Mouse (Mus musculus) hindbrain, embryonic 10.5 days (tissue): Measurements from ENCODE around the gene Gpc1. TPM values are rescaled to one million over a fixed set of nuclear protein-coding genes. Genes with fewer than 3 reads are reported as not detected.

Source experiments
- DNase-seq: peaks from one replicate; pipeline ENCODE4 v3.0.0-alpha.2; 2017; ENCODE audit warnings: low spot score
- H3K27ac ChIP-seq: fragments of 300-500 bp; sonication (generic); 2 replicates; pipeline ENCODE4 v1.5.1; 2016; ENCODE audit warnings: mild to moderate bottlenecking, moderate library complexity
- H3K27me3 ChIP-seq: fragments of 300-500 bp; sonication (generic); 2 replicates; pipeline ENCODE4 v1.6.1; 2016; ENCODE audit warnings: mild to moderate bottlenecking; ENCODE audit not compliant: poor library complexity, insufficient read depth, severe bottlenecking
- H3K36me3 ChIP-seq: fragments of 300-500 bp; sonication (generic); 2 replicates; pipeline ENCODE4 v1.6.1; 2016; ENCODE audit warnings: mild to moderate bottlenecking, moderate library complexity
- H3K4me1 ChIP-seq: fragments of 300-500 bp; sonication (generic); replicated peaks from 2 replicates; pipeline ENCODE4 v1.6.1; 2016; ENCODE audit warnings: mild to moderate bottlenecking
- H3K4me3 ChIP-seq: fragments of 300-500 bp; sonication (generic); 2 replicates; pipeline ENCODE4 v1.5.1; 2016; ENCODE audit warnings: mild to moderate bottlenecking, moderate library complexity
- H3K9me3 ChIP-seq: fragments of 300-500 bp; sonication (generic); 2 replicates; pipeline ENCODE4 v1.6.1; 2016; ENCODE audit warnings: mild to moderate bottlenecking, moderate library complexity
- WGBS: fragments of 180-500 bp; shearing (Covaris S2); methylation state at CpG from one replicate; pipeline ENCODE4 v1.1.7; 2016; 5-methylcytosine and 5-hydroxymethylcytosine counted together
- polyA plus RNA-seq: library from polyadenylated mRNA; unstranded; fragments of >200 nt; fragmentation: Nextera tagmentation; extraction: Ambion mirVana; gene quantifications from 2 replicates; pipeline ENCODE4 v1.2.1, GENCODE M21; 2016

The Gpc1 gene
- polyA plus RNA-seq, 1 experiment from 2014 or later = 72.1 TPM

DNA sequence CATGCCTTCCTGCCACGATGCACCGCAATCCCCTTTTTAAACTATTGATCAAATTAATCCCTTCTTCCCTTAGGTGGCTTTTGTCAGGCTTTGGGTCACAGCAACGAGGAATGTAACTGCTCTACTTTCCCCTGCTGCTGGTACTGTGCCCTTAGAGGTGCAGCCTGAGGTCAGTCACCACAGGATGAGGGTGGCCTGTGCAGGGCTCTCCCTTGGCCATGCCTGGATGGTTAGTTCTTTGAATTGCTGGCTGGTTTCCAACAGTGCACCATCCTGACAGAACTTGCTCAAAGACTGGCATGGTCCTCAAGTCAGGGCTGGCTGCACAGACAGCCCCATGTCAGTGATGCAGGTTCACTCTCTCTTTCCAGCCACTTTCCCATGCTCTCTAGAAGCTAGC is 42.6 kb downstream of the Gpc1 start:
- Histone ChIP-seq H3K4me1 (peaks cover 21% of the 10 kb centered on the region; the same call in 1 of the 2 replicates), H3K27me3 (no peaks in the 10 kb centered on the region)
- 81% methylated on average over 3 of the region's 3 CpGs for WGBS

DNA sequence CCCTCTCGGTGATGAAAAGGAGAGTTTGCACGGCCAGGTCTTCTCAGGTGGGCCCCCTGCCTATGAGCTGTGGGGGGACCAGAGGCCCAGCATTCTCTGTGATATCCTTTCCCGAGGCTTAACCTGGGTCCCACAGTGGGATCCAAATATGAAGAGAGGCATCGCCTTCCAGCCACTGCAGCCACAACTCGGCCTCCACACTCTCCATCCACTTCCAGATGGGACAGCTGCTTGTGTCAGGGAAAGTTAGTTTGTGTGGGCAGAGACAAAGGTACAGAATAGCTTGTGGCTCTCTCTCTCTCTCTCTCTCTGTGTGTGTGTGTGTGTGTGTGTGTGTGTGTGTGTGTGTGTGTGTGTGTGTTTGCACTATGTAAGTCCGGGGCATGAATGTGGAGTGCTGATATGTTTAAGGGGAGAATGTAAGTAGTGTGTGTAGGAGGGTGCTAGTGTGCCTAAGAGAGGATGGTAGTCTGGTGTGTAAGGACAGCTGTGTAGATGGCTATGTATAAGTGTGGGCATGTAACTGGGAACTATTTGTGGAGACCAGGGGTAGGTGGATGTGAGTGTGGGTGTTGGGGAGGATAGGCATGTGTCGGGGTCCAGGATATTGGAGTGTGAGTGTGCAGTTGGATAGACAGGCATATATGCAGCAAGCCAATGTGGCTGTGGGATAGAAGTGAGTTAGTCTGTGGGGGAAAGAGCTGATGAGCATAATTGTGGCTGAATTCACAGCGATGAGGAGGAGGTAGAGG is 44.1 kb downstream of the Gpc1 start:
- WGBS = 89% methylated on average over 8 of the region's 8 CpGs
- H3K27me3 ChIP-seq = no peaks in the 10 kb centered on the region
- no peak overlapping the region for H3K27ac ChIP-seq
- H3K4me3 ChIP-seq = no peak overlapping the region
- no peaks in the 10 kb centered on the region for H3K9me3 ChIP-seq
- no peak for DNase-seq
- H3K36me3 ChIP-seq = no peaks in the 10 kb centered on the region
- peaks cover 21% of the 10 kb centered on the region; the same call in 1 of the 2 replicates for H3K4me1 ChIP-seq

More for the DNA sequence above, 42.6 kb downstream of the Gpc1 start:
- H3K27ac ChIP-seq = no peak overlapping the region
- no peaks in the 10 kb centered on the region for H3K36me3 ChIP-seq
- H3K9me3 ChIP-seq = no peaks in the 10 kb centered on the region
- no peak for DNase-seq
- H3K4me3 ChIP-seq = no peak overlapping the region

DNA sequence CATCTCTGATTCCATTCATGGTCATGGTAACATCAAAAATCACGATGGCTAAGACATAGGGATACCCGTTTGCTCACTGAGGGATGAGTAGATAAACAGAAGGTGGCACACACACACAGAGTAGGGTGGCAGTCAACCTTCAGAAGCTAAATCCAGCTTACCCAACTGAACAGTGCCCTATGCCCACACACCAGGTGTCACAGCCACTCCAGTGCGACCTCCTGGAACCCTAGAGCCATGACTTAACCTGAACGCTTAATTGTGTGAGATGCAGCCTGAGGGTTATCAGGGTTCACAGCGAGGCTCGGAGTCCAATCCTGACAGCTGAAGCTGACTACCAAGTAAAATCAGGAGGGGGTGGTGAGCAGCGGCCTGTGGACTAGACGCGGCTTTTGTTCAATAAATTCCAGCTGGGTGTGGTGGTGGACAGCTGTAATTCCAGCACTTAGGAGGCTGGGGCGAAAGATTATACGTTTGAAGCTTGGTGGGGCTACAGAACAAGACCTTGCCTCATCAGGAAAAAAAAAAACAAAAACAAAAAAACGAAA is 46.1 kb downstream of the Gpc1 start:
- Histone ChIP-seq H3K4me1 (peaks cover 21% of the 10 kb centered on the region; the same call in 1 of the 2 replicates), H3K9me3 (no peaks in the 10 kb centered on the region), H3K4me3 (no peak overlapping the region), H3K27ac (no peak overlapping the region), H3K27me3 (no peaks in the 10 kb centered on the region), H3K36me3 (no peaks in the 10 kb centered on the region)
- WGBS = 68% methylated on average over 12 of the region's 12 CpGs
- no peak for DNase-seq

DNA sequence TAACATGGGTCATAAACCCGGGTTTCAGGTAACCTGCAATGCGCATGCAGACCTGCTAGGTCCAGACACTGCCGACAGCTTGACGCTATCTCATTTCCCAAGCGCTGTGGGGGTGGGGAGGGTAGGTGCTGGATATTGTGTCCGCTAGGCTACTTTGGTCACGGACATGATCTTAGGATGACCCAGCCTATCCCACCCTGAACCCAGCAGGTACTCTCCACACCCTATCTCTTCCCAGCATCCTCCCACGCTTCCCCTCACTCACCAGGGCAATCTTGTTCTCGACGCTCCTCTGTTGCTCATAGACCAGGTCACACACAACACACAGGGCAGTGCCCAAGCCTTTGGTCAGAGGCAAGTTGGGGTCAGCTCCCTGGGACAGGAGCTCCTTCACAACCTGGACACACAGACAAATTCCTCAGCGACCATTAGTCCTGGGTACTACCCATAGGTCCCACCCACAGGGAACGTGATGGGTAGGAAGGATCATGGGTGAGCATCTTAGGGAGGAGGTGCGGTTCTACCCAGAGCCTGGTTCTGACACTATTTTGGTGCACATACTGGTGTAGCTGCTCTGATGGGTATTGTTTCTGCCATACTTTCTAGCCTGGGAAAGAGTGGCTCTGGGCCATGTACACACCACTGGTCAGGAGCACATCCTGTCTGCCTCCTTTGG is 46.8 kb downstream of the Gpc1 start:
- Histone ChIP-seq H3K4me1 (peaks cover 21% of the 10 kb centered on the region; the same call in 1 of the 2 replicates), H3K27me3 (no peaks in the 10 kb centered on the region)
- 84% methylated on average over 13 of the region's 13 CpGs for WGBS

DNA sequence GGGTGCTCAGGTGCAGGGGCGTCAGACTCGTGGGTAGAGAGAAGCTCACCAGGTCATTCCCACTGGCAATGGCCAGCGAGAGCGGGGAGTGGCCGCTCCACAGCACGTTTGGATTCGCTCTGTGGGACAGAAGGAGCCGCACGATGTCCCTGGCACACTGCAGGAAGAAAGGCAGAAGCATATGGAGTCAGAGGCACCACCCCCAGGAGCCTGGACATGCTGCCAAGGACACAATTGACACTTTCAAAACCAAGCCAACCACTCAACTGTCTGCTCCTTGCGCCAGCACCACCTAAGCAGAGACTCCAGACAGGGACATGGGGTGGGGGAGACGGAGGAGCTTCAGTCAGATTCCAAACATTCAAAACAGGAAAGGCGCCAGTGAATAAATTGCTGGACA is 47.8 kb downstream of the Gpc1 start:
- Histone ChIP-seq H3K4me1 (peaks cover 18% of the 10 kb centered on the region; the same call in 1 of the 2 replicates), H3K4me3 (no peak overlapping the region), H3K9me3 (no peaks in the 10 kb centered on the region), H3K27ac (no peak overlapping the region), H3K27me3 (no peaks in the 10 kb centered on the region), H3K36me3 (no peaks in the 10 kb centered on the region)
- no peak for DNase-seq
- 86% methylated on average over 12 of the region's 12 CpGs for WGBS

More for the DNA sequence above, 46.8 kb downstream of the Gpc1 start:
- Histone ChIP-seq H3K27ac (no peak overlapping the region), H3K9me3 (no peaks in the 10 kb centered on the region), H3K36me3 (no peaks in the 10 kb centered on the region), H3K4me3 (no peak overlapping the region)
- DNase-seq = no peak

DNA sequence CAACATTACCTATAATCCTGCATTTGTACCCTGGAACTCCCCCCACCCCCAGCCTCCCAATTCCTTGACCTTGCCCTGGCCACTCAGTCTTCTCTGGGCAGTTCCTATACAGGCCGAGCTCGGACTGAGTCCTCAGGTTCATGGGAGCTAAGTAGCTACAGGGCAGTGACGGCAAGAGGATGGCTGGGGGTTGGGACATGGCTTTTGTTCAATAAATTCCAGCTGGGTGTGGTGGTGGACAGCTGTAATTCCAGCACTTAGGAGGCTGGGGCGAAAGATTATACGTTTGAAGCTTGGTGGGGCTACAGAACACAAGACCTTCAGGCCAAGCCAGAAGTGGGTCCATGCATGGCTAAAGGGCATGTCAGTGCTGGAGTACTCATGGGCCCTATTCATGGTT is 48.7 kb downstream of the Gpc1 start:
- Histone ChIP-seq H3K27ac (no peak overlapping the region), H3K27me3 (no peaks in the 10 kb centered on the region), H3K36me3 (no peaks in the 10 kb centered on the region), H3K4me1 (peaks cover 15% of the 10 kb centered on the region; the same call in 1 of the 2 replicates), H3K9me3 (no peaks in the 10 kb centered on the region), H3K4me3 (no peak overlapping the region)
- WGBS = 82% methylated on average over 5 of the region's 5 CpGs
- DNase-seq = no peak

DNA sequence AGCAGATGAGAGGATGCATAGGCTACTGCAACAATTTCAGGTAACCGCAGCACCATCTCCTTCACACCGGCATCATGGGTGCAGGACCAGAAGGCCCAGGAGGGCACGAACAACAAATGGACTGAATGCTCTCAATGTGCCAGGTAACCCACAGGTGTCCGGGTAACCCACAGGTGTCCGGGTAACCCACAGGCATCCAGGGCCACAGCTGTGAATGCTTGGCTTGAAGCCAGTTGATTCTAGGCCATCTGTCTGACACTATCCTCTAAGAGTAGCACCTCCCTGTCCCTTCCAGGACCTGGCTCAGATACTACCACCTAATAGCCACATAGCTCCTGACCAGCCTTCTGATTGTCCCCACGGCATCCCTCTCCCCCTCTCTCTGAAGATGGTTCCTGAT is 50.5 kb downstream of the Gpc1 start:
- no peak for DNase-seq
- Histone ChIP-seq H3K27ac (no peak overlapping the region), H3K9me3 (no peaks in the 10 kb centered on the region), H3K27me3 (no peaks in the 10 kb centered on the region), H3K4me1 (peaks cover 10% of the 10 kb centered on the region; the same call in 1 of the 2 replicates), H3K36me3 (no peaks in the 10 kb centered on the region), H3K4me3 (no peak overlapping the region)
- WGBS = 91% methylated on average over 6 of the region's 6 CpGs

DNA sequence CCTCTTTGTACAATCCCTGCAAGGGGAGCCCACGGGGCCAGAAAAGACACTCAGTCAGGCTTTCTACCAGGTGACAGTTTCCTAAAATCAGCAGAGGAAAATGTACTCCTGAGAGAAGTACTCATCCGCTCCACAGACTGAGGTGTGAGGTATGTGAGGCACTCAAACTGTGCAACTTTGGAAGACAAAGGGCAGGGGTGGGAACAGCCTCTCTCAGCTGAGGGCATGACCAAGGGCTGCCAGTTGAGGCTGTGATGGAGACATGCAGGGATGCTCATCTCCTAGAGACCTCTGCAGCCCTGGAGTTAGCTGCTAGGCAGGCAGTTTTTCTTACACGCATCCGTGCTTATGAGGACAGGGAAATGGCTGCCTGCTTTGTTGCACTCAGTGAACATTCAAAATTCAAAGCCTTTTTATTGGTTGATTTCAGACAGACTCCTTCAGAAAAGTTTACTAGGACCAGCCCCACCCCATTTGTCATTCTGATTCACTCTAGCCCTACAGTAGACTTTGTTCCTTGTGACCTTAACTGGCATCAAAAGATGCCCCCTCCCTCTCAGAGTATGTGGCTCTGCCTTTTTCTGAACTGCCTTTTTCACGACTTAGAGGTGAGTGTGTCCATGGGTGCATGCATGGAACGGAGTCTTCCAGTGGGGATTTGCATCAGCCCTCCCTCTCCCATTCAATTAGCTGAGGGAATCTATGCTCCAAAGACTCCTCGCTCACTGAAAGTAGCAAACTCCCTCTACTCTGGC is 57.6 kb downstream of the Gpc1 start:
- WGBS = 75% methylated on average over 7 of the region's 7 CpGs

DNA sequence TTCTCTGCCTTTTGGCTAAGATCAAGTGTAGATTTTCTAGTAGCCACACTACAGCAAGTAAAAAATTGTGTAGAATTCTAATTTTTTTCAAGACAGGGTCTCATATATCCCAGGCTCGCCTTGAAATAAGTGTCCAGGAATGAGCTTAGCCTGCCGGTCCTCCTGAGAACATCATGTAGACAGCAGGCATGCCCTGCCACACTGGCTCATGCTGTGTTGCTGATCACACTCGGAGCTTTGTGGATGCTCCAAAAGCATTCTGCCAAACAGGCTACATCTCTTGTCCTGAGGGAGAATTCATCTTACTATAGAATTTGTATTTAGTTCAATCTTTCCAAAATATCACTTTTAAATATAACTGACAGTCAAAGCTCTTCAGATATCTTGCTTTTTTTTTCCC is 61.3 kb downstream of the Gpc1 start:
- Histone ChIP-seq H3K27me3 (peaks cover 11% of the 10 kb centered on the region; the same call in 1 of the 2 replicates), H3K4me3 (no peak overlapping the region), H3K27ac (no peak overlapping the region), H3K4me1 (no peaks in the 10 kb centered on the region), H3K9me3 (no peaks in the 10 kb centered on the region), H3K36me3 (no peaks in the 10 kb centered on the region)
- WGBS = 70% methylated on average over 3 of the region's 3 CpGs
- no peak for DNase-seq

More for the DNA sequence above, 57.6 kb downstream of the Gpc1 start:
- no peaks in the 10 kb centered on the region for H3K9me3 ChIP-seq
- no peak overlapping the region for H3K27ac ChIP-seq
- H3K4me1 ChIP-seq = no peaks in the 10 kb centered on the region
- H3K4me3 ChIP-seq = no peak overlapping the region
- no peak for DNase-seq
- no peaks in the 10 kb centered on the region for H3K36me3 ChIP-seq
- H3K27me3 ChIP-seq = no peaks in the 10 kb centered on the region

DNA sequence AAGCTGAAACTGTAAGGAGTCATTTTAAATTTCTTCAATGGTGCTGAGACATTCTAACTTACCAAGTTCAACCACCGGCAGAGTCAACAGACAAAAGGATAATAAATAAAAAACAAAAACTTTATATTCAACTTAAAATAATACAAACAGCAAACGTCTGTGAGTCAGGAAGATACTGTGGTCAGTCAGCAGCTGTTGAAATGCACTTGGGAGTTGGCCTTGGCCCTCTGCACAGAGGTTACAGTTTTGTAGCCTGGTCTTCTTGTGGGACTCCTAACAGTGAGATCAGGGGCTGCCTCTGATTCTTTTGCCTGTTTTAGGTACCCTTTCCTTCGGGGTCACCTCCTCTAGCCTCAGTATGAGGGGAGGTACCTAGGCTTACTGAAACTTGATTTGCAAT is 62.5 kb downstream of the Gpc1 start:
- WGBS = 72% methylated on average over 3 of the region's 3 CpGs
- no peak for DNase-seq
- no peaks in the 10 kb centered on the region for H3K36me3 ChIP-seq
- H3K27ac ChIP-seq = no peak overlapping the region
- H3K9me3 ChIP-seq = no peaks in the 10 kb centered on the region
- H3K4me1 ChIP-seq = no peaks in the 10 kb centered on the region
- H3K4me3 ChIP-seq = no peak overlapping the region
- peaks cover 16% of the 10 kb centered on the region for H3K27me3 ChIP-seq

DNA sequence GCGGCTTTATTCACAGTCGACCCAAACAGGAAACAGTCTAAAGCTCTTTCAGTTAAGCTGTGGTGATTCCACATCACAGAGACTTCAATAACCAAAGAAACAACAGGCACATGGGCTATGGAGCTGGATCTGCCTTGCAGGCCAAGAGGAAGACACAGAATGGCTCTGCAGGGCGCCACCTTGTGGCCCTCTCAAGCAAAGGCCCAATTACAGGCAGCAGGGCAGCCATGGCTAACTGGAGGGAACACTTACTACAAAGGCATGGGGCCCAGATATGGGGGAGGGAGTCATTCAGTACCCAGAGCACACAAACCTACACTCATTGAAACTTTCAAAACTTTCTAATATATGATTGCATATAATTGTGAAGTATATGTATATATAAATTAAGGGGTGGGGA is 63.6 kb downstream of the Gpc1 start:
- WGBS = 12% methylated on average over 3 of the region's 3 CpGs
- no peaks in the 10 kb centered on the region for H3K4me1 ChIP-seq
- peak; percentile 83 for DNase-seq
- H3K36me3 ChIP-seq = no peaks in the 10 kb centered on the region
- no peak overlapping the region for H3K4me3 ChIP-seq
- H3K27me3 ChIP-seq = peaks cover 25% of the 10 kb centered on the region
- H3K27ac ChIP-seq = no peak overlapping the region
- no peaks in the 10 kb centered on the region for H3K9me3 ChIP-seq

DNA sequence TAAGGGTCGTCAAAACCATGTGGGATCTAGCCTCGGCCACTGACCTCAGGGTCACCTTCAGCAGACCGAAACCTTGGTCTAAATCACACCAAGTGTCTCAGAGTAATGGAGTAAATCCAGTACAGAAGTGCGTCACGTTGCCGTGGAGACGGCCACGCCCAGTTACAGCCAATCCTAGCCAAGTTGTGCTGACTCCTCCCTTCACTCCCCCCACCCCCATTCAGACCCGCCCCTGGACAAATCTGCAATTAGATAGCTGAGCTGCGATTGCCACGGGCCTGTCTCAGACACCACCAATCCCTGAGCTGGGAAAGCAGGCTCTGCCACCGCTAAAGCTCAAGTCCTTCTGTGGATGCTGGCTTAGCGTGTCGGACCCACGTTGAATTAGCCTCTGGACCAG is 71.3 kb downstream of the Gpc1 start, which contains the start of gene Ankmy1:
Gene Ankmy1, minus strand, starts transcription at position 121 of the 400 bp plus-strand sequence.
- 0 out of 2 replicates have a peak within 1 kb of the TSS, but pooled peaks have one; percentile 16 for H3K27ac ChIP-seq
- peaks cover 32% of the 10 kb centered on the region for H3K4me1 ChIP-seq
- H3K4me3 ChIP-seq = peak within 1 kb of the TSS; percentile 47
- peak; percentile 83 for DNase-seq
- WGBS = under 1% methylated on average over 15 of the region's 15 CpGs
- H3K27me3 ChIP-seq = peaks cover 52% of the 10 kb centered on the region
- no peaks in the 10 kb centered on the region for H3K36me3 ChIP-seq
- H3K9me3 ChIP-seq = no peaks in the 10 kb centered on the region
